Mouse (Mus musculus): ENCODE results near the gene Nek3.

The Nek3 gene

GRCm38 (mm10) chr8:22166080-22166603 is at the start of gene Nek3:
Gene Nek3, minus strand, starts transcription at chr8:22166435.
- DNase-seq (ENCODE audit: inconsistent age in 2 of 2, low spot score in 1 of 2): peak; percentile 86 to 94

DNA sequence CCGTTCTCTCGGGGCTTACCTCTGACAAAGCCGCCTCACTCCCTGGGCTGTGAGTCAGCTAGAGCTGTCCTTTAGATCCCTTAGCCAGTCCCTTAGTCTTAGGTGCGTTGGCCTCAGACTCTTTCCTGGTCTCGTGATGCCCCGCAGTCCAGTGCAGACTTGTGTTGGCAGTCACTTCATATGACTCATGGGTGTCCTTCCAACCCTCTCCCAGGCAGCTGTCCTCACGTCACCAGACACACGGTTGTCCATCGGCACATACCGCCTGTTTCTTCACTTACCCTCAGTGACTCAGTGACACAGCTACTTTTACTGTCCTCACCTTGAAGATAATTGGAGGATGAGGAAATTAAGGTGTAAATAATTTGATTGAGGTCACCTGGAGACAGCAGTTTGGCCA is 48.6 kb upstream of the Nek3 start:
- peak; percentile 88 to 95 for DNase-seq (ENCODE audit: inconsistent age in 2 of 2, low spot score in 1 of 2)

GRCm38 (mm10) chr8:22209012-22209411 is 42.8 kb upstream of the Nek3 start:
- no peak for DNase-seq (ENCODE audit: inconsistent age in 2 of 2, low spot score in 1 of 2)

DNA sequence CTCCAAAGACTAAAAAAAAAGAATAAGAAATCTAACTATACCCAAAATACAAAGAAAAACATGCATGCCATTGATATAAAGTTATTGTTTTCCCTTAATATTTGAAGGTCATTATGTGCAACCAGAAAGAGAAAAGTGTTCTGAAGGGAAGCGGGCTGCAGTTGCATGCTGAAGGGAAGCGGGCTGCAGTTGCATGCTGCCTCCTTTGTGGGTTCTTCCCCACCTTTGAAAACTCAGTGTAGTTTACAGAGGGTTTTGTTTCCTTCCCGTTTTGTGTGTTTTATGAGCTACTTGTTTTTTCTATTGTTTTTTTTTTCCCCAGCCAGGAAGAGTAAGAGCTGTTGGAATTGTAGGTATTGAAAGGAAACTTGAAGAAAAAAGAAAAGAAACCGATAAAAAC is 41.3 kb upstream of the Nek3 start:
- DNase-seq (ENCODE audit: inconsistent age in 2 of 2, low spot score in 1 of 2): no peak

DNA sequence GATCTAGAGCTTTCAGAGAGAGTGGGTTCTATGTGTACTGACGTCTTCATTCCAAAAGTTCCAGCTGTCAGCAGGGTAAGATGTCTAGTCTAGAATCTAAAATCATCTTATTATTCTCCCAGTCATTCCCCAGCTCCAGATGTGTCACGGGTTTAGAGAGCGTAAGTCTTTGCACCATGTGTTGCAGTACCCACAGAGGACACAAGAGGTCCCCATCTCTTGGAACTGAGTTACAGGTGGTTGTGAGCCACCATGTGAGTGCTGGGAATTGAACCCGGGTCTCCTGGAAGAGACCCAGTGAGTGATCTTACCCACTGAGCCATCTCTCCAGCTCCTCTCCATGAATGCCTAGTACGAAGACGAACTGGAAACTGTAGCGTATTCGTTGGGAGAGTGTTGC is 33.2 kb upstream of the Nek3 start:
- no peak for DNase-seq (ENCODE audit: inconsistent age in 2 of 2, low spot score in 1 of 2)

GRCm38 (mm10) chr8:22197914-22198313 is 31.7 kb upstream of the Nek3 start:
- DNase-seq (ENCODE audit: inconsistent age in 2 of 2, low spot score in 1 of 2): no peak

- no peak for DNase-seq (ENCODE audit: inconsistent age in 2 of 2, low spot score in 1 of 2)
Measured at GRCm38 (mm10) chr8:22193432-22194010, 27.3 kb upstream of the Nek3 start.

- DNase-seq (ENCODE audit: inconsistent age in 2 of 2, low spot score in 1 of 2): peak; percentile 92 to 98
Measured at GRCm38 (mm10) chr8:22192660-22193431, 26.6 kb upstream of the Nek3 start, which contains the start of gene Vps36. Gene Vps36, plus strand, starts transcription at chr8:22192809.

DNA sequence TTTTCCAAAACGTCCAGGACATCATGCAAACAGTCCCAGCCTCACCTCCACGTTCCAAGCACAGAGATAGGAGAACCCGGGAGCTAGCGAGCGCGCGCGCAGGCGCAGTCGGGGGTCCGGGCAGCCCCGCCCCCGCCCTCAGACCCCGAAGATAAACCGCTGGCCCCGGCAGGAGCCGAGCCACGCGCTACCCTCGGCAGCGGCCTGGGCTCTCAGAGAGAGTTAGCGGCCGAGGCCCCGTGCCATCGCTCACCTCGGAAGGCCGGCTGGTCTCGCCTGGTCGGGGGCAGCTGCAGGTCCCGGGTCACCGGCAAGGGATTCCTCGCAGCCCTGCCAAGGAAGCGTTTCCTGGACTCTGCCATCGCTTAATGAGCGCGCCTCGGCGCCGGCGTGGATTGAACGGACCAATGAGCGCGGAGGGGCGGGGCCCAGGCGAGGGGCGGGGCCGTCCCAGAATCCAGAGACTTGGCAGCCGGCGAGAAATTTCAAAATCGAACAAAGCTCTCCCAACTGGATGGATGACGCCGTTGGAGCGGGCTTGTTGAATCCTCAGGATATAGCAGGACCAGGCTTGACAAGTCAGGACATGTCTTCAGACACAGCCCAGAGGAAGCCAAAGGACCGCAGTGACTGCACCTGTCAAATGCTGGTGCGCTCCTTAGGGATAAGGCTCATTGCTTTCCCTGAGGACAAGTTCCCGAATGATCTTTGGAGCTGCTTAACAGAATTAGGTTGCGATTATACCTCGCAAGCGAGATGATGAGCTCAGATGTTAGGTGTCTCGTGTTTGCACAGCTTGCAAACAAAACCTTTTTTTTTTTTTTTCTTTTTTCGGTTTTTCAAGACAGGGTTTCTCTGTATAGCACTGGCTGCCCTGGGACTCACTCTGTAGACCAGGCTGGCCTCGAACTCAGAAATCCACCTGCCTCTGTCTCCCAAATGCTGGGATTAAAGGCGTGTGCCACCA is 19.5 kb upstream of the Nek3 start, which contains the start of gene Ckap2:
Ckap2 (minus strand) TSS at position 389 of the 967 bp plus-strand sequence.
- DNase-seq (ENCODE audit: inconsistent age in 2 of 2, low spot score in 1 of 2): peak; percentile 92 to 98

GRCm38 (mm10) chr8:22184884-22185283 is 18.6 kb upstream of the Nek3 start:
- DNase-seq (ENCODE audit: inconsistent age in 2 of 2, low spot score in 1 of 2): no peak

GRCm38 (mm10) chr8:22175966-22176365 is 9.7 kb upstream of the Nek3 start:
- no peak for DNase-seq (ENCODE audit: inconsistent age in 2 of 2, low spot score in 1 of 2)

DNA sequence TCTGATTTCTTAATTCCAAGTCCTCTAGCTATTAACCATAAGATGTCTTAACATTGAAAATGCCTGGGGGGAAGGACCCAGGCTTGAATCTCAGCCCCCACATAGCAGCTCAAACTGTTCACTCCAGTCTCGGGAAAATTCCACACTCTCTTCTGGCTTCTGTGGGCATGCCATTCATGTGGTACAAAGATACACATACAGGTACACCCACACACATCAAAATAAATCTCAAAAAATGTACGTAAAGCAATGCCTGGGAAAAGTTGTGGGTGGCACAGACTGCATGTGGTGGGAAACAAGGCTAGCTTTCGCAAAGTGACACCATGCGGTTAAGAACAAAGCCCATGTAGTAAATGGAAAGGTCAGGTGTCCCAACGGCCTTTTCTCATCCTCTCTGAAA is 2.9 kb upstream of the Nek3 start:
- DNase-seq (ENCODE audit: inconsistent age in 2 of 2, low spot score in 1 of 2): no peak

- DNase-seq (ENCODE audit: inconsistent age in 2 of 2, low spot score in 1 of 2): peak in 1 of 2 experiments; percentile 59
Measured at GRCm38 (mm10) chr8:22165251-22166079, 770 bp downstream of the Nek3 start.

DNA sequence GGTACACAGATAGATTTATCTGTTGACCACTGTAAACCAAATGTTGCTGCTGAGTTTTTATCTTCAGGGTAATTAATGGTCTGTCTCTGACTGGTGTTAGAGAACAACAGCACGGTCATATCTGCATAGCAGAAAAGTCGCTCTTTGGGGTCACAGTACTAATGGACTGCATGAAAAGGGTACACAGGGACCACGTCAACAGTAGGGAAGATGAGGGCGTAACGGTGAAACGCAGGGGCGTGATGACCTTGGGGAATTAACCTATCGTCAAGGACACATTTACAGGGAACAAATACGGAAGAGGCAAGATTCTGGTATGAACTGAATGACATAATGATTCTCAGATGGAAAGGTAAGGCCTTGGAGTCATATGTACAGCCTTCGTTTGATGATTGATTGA is 1.8 kb downstream of the Nek3 start:
- peak; percentile 24 to 37 for DNase-seq (ENCODE audit: inconsistent age in 2 of 2, low spot score in 1 of 2)

DNA sequence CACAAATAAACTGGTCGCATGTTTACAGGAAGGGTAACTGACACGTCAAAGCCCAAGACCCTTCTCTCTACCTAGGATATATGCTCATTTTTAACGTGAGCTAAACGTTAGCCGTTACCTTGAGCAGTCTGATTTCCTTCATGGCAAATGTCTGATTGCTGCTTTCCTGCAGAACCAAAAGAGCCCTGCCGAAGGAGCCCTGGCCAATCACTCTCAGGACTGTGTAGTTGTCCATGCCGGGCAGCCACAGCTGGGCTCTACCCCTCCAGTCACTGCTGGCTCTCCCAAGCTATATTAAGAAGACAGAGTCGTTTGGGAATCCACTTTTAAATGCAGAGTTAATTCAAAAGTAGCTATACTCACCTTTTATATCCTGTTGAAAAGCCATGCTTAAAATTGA is 4.0 kb downstream of the Nek3 start:
- DNase-seq (ENCODE audit: inconsistent age in 2 of 2, low spot score in 1 of 2): no peak

- peak in 1 of 2 experiments; percentile 73 for DNase-seq (ENCODE audit: inconsistent age in 2 of 2, low spot score in 1 of 2)
Measured at GRCm38 (mm10) chr8:22150345-22150663, 15.9 kb downstream of the Nek3 start.

DNA sequence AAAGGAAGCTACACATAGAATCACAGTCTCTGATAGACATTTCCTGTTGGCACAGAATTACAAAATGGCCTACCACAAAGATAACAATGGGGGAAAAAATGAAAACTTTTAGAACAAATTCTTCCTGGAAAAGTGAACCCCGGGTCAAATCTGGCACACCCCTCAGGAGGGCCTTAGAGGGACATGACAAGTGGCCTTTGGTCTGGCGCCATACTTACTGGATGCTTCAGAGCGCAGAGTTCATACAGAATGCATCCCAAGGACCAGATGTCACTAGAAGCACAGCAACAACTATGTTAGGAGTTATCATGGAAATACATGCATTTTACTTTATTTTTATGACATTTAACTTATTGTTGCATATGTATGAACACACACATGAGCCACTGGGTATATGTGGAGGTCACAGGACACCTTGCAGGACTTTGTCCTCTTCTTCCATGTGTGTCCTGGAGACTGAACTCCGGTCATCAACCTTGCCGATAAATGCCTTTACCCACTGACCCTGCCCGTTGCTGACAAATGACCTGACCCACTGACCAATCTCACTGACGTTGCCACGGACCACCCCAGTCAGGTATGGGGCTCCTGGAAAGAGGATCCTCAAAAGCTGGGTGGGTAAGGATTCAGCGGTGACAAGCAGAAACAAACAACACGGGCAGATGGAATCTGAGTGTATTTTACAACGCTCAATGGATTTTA is 16.4 kb downstream of the Nek3 start:
- DNase-seq (ENCODE audit: inconsistent age in 2 of 2, low spot score in 1 of 2): no peak

GRCm38 (mm10) chr8:22148367-22148740 is 17.9 kb downstream of the Nek3 start:
- no peak for DNase-seq (ENCODE audit: inconsistent age in 2 of 2, low spot score in 1 of 2)

DNA sequence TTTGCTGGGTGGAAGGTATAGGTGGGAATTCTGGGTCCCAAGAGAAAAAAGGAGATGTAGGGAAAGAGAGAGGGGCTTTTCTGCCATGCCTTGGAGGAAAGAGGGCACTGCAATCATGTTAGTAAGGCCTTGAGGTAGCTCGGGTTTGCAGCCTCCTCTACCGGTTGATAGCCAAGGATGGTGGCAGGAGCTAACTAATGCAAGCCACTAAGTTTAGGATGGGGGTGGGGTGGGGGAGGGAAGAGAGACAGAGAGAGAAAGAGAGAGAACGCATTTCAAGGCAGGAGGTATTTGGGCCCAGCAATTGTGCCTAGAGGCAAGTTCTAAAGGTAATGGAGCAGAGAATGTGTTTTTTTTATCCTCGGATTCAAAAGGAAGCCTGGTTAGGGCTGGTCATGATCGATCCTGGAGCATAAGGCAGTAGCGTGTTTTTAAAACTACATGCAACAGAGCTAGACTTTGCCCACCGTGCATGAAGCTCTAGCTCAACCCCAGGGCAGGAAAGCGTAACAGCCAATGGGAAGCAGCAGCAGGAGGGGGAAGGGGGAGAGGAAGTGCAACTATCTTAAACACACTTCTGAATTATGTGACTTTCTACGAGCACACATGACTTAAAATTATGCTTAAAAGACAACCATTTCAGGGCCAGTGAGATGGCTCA is 18.4 kb downstream of the Nek3 start:
- no peak for DNase-seq (ENCODE audit: inconsistent age in 2 of 2, low spot score in 1 of 2)

Measured in adrenal gland, adult (tissue).